Mouse (Mus musculus): ENCODE measurements around the gene Aldh3b2.

Gene Aldh3b2

GRCm38 (mm10) chr19:3990804-3991203 is 18.7 kb downstream of the Aldh3b2 start:
- DNase-seq = no peak

GRCm38 (mm10) chr19:3991562-3991961 is 19.4 kb downstream of the Aldh3b2 start:
- DNase-seq = no peak

GRCm38 (mm10) chr19:3991966-3992365 is 19.8 kb downstream of the Aldh3b2 start:
- DNase-seq = no peak

- no peak for DNase-seq
Measured at GRCm38 (mm10) chr19:3992416-3992815, 20.3 kb downstream of the Aldh3b2 start, which contains the start of gene Tbx10. Tbx10 (plus strand) TSS chr19:3992752.

- no peak for DNase-seq
Measured at GRCm38 (mm10) chr19:3994932-3995331, 22.8 kb downstream of the Aldh3b2 start.

- DNase-seq = no peak
Measured at GRCm38 (mm10) chr19:3995505-3995904, 23.4 kb downstream of the Aldh3b2 start.

- DNase-seq = no peak
Measured at GRCm38 (mm10) chr19:3996106-3996505, 24.0 kb downstream of the Aldh3b2 start.

- no peak for DNase-seq
Measured at GRCm38 (mm10) chr19:3996747-3997146, 24.6 kb downstream of the Aldh3b2 start.

GRCm38 (mm10) chr19:3997231-3997630 is 25.1 kb downstream of the Aldh3b2 start:
- no peak for DNase-seq

GRCm38 (mm10) chr19:3998335-3998734 is 26.2 kb downstream of the Aldh3b2 start:
- no peak for DNase-seq

- DNase-seq = no peak
Measured at GRCm38 (mm10) chr19:3999121-3999730, 27.1 kb downstream of the Aldh3b2 start.

- peak; percentile 93 to 96 for DNase-seq
Measured at GRCm38 (mm10) chr19:4000119-4000900, 28.2 kb downstream of the Aldh3b2 start, which contains the start of the genes Nudt8 and Gm49405. Nudt8 (plus strand) TSS chr19:4000580. Gm49405 (plus strand) TSS chr19:4000626.

- no peak for DNase-seq
Measured at GRCm38 (mm10) chr19:4000949-4001525, 28.9 kb downstream of the Aldh3b2 start.

- no peak for DNase-seq
Measured at GRCm38 (mm10) chr19:4001752-4002151, 29.6 kb downstream of the Aldh3b2 start.

GRCm38 (mm10) chr19:4003112-4003511 is 31.0 kb downstream of the Aldh3b2 start, which contains the start of gene Doc2g:
Doc2g (plus strand) TSS chr19:4003313.
- DNase-seq = no peak

- DNase-seq = no peak
Measured at GRCm38 (mm10) chr19:4003641-4004040, 31.5 kb downstream of the Aldh3b2 start.

- no peak for DNase-seq
Measured at GRCm38 (mm10) chr19:4004331-4004730, 32.2 kb downstream of the Aldh3b2 start.

GRCm38 (mm10) chr19:4005091-4005490 is 33.0 kb downstream of the Aldh3b2 start:
- DNase-seq = no peak

GRCm38 (mm10) chr19:4005971-4006370 is 33.8 kb downstream of the Aldh3b2 start:
- DNase-seq = no peak

- DNase-seq = no peak
Measured at GRCm38 (mm10) chr19:4011086-4011485, 39.0 kb downstream of the Aldh3b2 start.

GRCm38 (mm10) chr19:4012432-4013022 is 40.4 kb downstream of the Aldh3b2 start, which contains the start of gene Ndufv1:
Ndufv1 (minus strand) TSS chr19:4012806.
- peak; percentile 95 to 96 for DNase-seq

- DNase-seq = no peak
Measured at GRCm38 (mm10) chr19:4013066-4013465, 40.9 kb downstream of the Aldh3b2 start.

GRCm38 (mm10) chr19:4014802-4015201 is 42.7 kb downstream of the Aldh3b2 start:
- no peak for DNase-seq
